Comparison of ENCODE assay signal across 21 mouse cellular contexts in genomic region chr13:73323406-73323805, GRCm38 (mm10).
"Had no signal": no experiment of that assay in that cellular context is flagged by ENCODE, and none has a peak within 500 bp of the region (broad histone marks: within the 10 kb centered on the region; RNA-seq: fewer than 3 reads in every experiment).

No protein-coding gene starts in this region.

- H3K4me3 ChIP-seq: heart, embryonic 13.5 days; heart, embryonic 15.5 days; hindbrain, embryonic 13.5 days; hindbrain, embryonic 15.5 days; kidney, embryonic 15.5 days; left cerebral cortex, adult 2 months; limb, embryonic 10.5 days; limb, embryonic 12.5 days; liver, embryonic 13.5 days; liver, embryonic 15.5 days had no signal

- H3K27ac ChIP-seq: heart, embryonic 13.5 days; heart, embryonic 15.5 days; hindbrain, embryonic 13.5 days; hindbrain, embryonic 15.5 days; hindbrain, postnatal 0 days; kidney, embryonic 15.5 days; kidney, postnatal 0 days; left cerebral cortex, adult 2 months; limb, embryonic 10.5 days; limb, embryonic 12.5 days; liver, embryonic 13.5 days; liver, embryonic 15.5 days had no signal

- H3K27me3 ChIP-seq: heart, embryonic 13.5 days; heart, embryonic 15.5 days; hindbrain, embryonic 13.5 days; hindbrain, embryonic 15.5 days; kidney, embryonic 15.5 days; limb, embryonic 12.5 days; liver, embryonic 13.5 days; liver, embryonic 15.5 days had no signal

- H3K9ac ChIP-seq: heart, embryonic 15.5 days; hindbrain, embryonic 13.5 days; hindbrain, embryonic 15.5 days; kidney, embryonic 15.5 days; limb, embryonic 12.5 days; liver, embryonic 13.5 days; liver, embryonic 15.5 days; liver, postnatal 0 days had no signal

- DNase-seq: gastrocnemius, postnatal 14 days; gastrocnemius, postnatal 36 days; kidney, adult 11 months; kidney, adult 2 months; kidney, adult 9 months; kidney, postnatal 14 days; kidney, postnatal 36 days; liver; liver, embryonic 13.5 days; liver, postnatal 0 days had no signal
